Mouse (Mus musculus): ENCODE data around the gene Dock11. TPM values are rescaled to one million over a fixed set of nuclear protein-coding genes. Genes with fewer than 3 reads are reported as not detected.

The Dock11 gene
- polyA plus RNA-seq, 1 experiment, result 2.2 TPM

- Histone ChIP-seq H3K79me3 (ENCODE audit: low read depth) (no peaks in the 10 kb centered on the region), H3K4me3 (ENCODE audit: insufficient read depth, poor library complexity, severe bottlenecking) (no peak overlapping the region), H3ac (ENCODE audit: control insufficient read depth, insufficient read length, low read depth) (no peak overlapping the region), H3K27me3 (ENCODE audit: control insufficient read depth, insufficient read depth, insufficient read length) (no peaks in the 10 kb centered on the region), H3K79me2 (ENCODE audit: control insufficient read depth, insufficient read depth) (no peaks in the 10 kb centered on the region), H3K36me3 (ENCODE audit: control insufficient read depth, insufficient read depth) (no peaks in the 10 kb centered on the region)
- no peak for TF ChIP-seq CEBPB (IDR thresholded peaks at IDR 0.05; ENCODE audit: low read depth)
- no peak for TF ChIP-seq CTCF (IDR thresholded peaks at IDR 0.05; ENCODE audit: control insufficient read depth, insufficient read depth, insufficient read length)
- no peak for TF ChIP-seq MYOD1 (IDR thresholded peaks at IDR 0.05; ENCODE audit: control insufficient read depth, insufficient read length, low read depth)
- TF ChIP-seq USF1 (IDR thresholded peaks at IDR 0.05; ENCODE audit: low read depth), result no peak
- TF ChIP-seq MAX (IDR thresholded peaks at IDR 0.05), result no peak
- no peak for TF ChIP-seq FOSL1 (IDR thresholded peaks at IDR 0.05; ENCODE audit: insufficient read depth, low read length, poor library complexity, severe bottlenecking)
- TF ChIP-seq MYOG (IDR thresholded peaks at IDR 0.05; ENCODE audit: control insufficient read depth, extremely low read depth, insufficient read length), result no peak
Measured at GRCm38 (mm10) chrX:35930934-35931406, 42.3 kb downstream of the Dock11 start.

- Histone ChIP-seq H3K27me3 (ENCODE audit: control insufficient read depth, insufficient read depth, insufficient read length) (no peaks in the 10 kb centered on the region), H3K36me3 (ENCODE audit: control insufficient read depth, insufficient read depth) (no peaks in the 10 kb centered on the region), H3ac (ENCODE audit: control insufficient read depth, insufficient read length, low read depth) (no peak overlapping the region), H3K79me2 (ENCODE audit: control insufficient read depth, insufficient read depth) (no peaks in the 10 kb centered on the region), H3K79me3 (ENCODE audit: low read depth) (no peaks in the 10 kb centered on the region), H3K4me3 (ENCODE audit: insufficient read depth, poor library complexity, severe bottlenecking) (no peak overlapping the region)
- TF ChIP-seq MYOG (IDR thresholded peaks at IDR 0.05; ENCODE audit: control insufficient read depth, extremely low read depth, insufficient read length) (no peak), CEBPB (IDR thresholded peaks at IDR 0.05; ENCODE audit: low read depth) (no peak), USF1 (IDR thresholded peaks at IDR 0.05; ENCODE audit: low read depth) (no peak), CTCF (IDR thresholded peaks at IDR 0.05; ENCODE audit: control insufficient read depth, insufficient read depth, insufficient read length) (no peak)
Measured at GRCm38 (mm10) chrX:35931945-35932344, 43.3 kb downstream of the Dock11 start.

- Histone ChIP-seq H3K79me3 (ENCODE audit: low read depth) (no peaks in the 10 kb centered on the region), H3K36me3 (ENCODE audit: control insufficient read depth, insufficient read depth) (no peaks in the 10 kb centered on the region), H3ac (ENCODE audit: control insufficient read depth, insufficient read length, low read depth) (no peak overlapping the region), H3K27me3 (ENCODE audit: control insufficient read depth, insufficient read depth, insufficient read length) (no peaks in the 10 kb centered on the region), H3K4me3 (ENCODE audit: insufficient read depth, poor library complexity, severe bottlenecking) (no peak overlapping the region), H3K79me2 (ENCODE audit: control insufficient read depth, insufficient read depth) (no peaks in the 10 kb centered on the region)
- TF ChIP-seq USF1 (IDR thresholded peaks at IDR 0.05; ENCODE audit: low read depth) (no peak), MAX (IDR thresholded peaks at IDR 0.05) (no peak), MYOD1 (IDR thresholded peaks at IDR 0.05; ENCODE audit: control insufficient read depth, insufficient read length, low read depth) (peak; percentile 42)
Measured at GRCm38 (mm10) chrX:35932952-35933351, 44.3 kb downstream of the Dock11 start.

GRCm38 (mm10) chrX:35938112-35938511, 49.5 kb downstream of the Dock11 start:
- H3K79me2 ChIP-seq (ENCODE audit: control insufficient read depth, insufficient read depth), result no peaks in the 10 kb centered on the region
- TF ChIP-seq CEBPB (IDR thresholded peaks at IDR 0.05; ENCODE audit: low read depth), result no peak
- no peak for TF ChIP-seq MAX (IDR thresholded peaks at IDR 0.05)
- no peak for TF ChIP-seq FOSL1 (IDR thresholded peaks at IDR 0.05; ENCODE audit: insufficient read depth, low read length, poor library complexity, severe bottlenecking)
- no peak for TF ChIP-seq MYOD1 (IDR thresholded peaks at IDR 0.05; ENCODE audit: control insufficient read depth, insufficient read length, low read depth)
- TF ChIP-seq CTCF (IDR thresholded peaks at IDR 0.05; ENCODE audit: control insufficient read depth, insufficient read depth, insufficient read length), result no peak

GRCm38 (mm10) chrX:35946394-35946793, 57.8 kb downstream of the Dock11 start:
- H3K27me3 ChIP-seq (ENCODE audit: control insufficient read depth, insufficient read depth, insufficient read length), result no peaks in the 10 kb centered on the region
- H3K36me3 ChIP-seq (ENCODE audit: control insufficient read depth, insufficient read depth), result no peaks in the 10 kb centered on the region
- TF ChIP-seq MYOD1 (IDR thresholded peaks at IDR 0.05; ENCODE audit: control insufficient read depth, insufficient read length, low read depth) (no peak), MYOG (IDR thresholded peaks at IDR 0.05; ENCODE audit: control insufficient read depth, extremely low read depth, insufficient read length) (no peak), MAX (IDR thresholded peaks at IDR 0.05) (no peak), USF1 (IDR thresholded peaks at IDR 0.05; ENCODE audit: low read depth) (no peak), CTCF (IDR thresholded peaks at IDR 0.05; ENCODE audit: control insufficient read depth, insufficient read depth, insufficient read length) (no peak), FOSL1 (IDR thresholded peaks at IDR 0.05; ENCODE audit: insufficient read depth, low read length, poor library complexity, severe bottlenecking) (no peak)
- H3K4me3 ChIP-seq (ENCODE audit: insufficient read depth, poor library complexity, severe bottlenecking), result no peak overlapping the region
- no peaks in the 10 kb centered on the region for H3K79me3 ChIP-seq (ENCODE audit: low read depth)
- H3ac ChIP-seq (ENCODE audit: control insufficient read depth, insufficient read length, low read depth), result no peak overlapping the region
- no peaks in the 10 kb centered on the region for H3K79me2 ChIP-seq (ENCODE audit: control insufficient read depth, insufficient read depth)

More at GRCm38 (mm10) chrX:35938112-35938511, 49.5 kb downstream of the Dock11 start:
- H3ac ChIP-seq (ENCODE audit: control insufficient read depth, insufficient read length, low read depth), result no peak overlapping the region
- no peaks in the 10 kb centered on the region for H3K79me3 ChIP-seq (ENCODE audit: low read depth)
- no peaks in the 10 kb centered on the region for H3K36me3 ChIP-seq (ENCODE audit: control insufficient read depth, insufficient read depth)
- no peak overlapping the region for H3K4me3 ChIP-seq (ENCODE audit: insufficient read depth, poor library complexity, severe bottlenecking)
- no peaks in the 10 kb centered on the region for H3K27me3 ChIP-seq (ENCODE audit: control insufficient read depth, insufficient read depth, insufficient read length)

GRCm38 (mm10) chrX:35950135-35950534, 61.5 kb downstream of the Dock11 start:
- no peak overlapping the region for H3ac ChIP-seq (ENCODE audit: control insufficient read depth, insufficient read length, low read depth)
- no peaks in the 10 kb centered on the region for H3K27me3 ChIP-seq (ENCODE audit: control insufficient read depth, insufficient read depth, insufficient read length)
- TF ChIP-seq CEBPB (IDR thresholded peaks at IDR 0.05; ENCODE audit: low read depth) (no peak), MYOG (IDR thresholded peaks at IDR 0.05; ENCODE audit: control insufficient read depth, extremely low read depth, insufficient read length) (no peak), FOSL1 (IDR thresholded peaks at IDR 0.05; ENCODE audit: insufficient read depth, low read length, poor library complexity, severe bottlenecking) (no peak), MAX (IDR thresholded peaks at IDR 0.05) (no peak), CTCF (IDR thresholded peaks at IDR 0.05; ENCODE audit: control insufficient read depth, insufficient read depth, insufficient read length) (no peak), MYOD1 (IDR thresholded peaks at IDR 0.05; ENCODE audit: control insufficient read depth, insufficient read length, low read depth) (no peak), USF1 (IDR thresholded peaks at IDR 0.05; ENCODE audit: low read depth) (no peak)
- no peak overlapping the region for H3K4me3 ChIP-seq (ENCODE audit: insufficient read depth, poor library complexity, severe bottlenecking)
- H3K79me2 ChIP-seq (ENCODE audit: control insufficient read depth, insufficient read depth), result no peaks in the 10 kb centered on the region
- H3K79me3 ChIP-seq (ENCODE audit: low read depth), result no peaks in the 10 kb centered on the region
- no peaks in the 10 kb centered on the region for H3K36me3 ChIP-seq (ENCODE audit: control insufficient read depth, insufficient read depth)

Measured in C2C12 (cell line).